Mouse (Mus musculus) neural tube, embryonic 14.5 days (tissue): ENCODE results near the gene Erf. TPM values are rescaled to one million over a fixed set of nuclear protein-coding genes. Genes with fewer than 3 reads are reported as not detected.

ENCODE experiments used
- ATAC-seq: fragments of 200-750 bp; cut with Nextera tagmentation; 2 replicates; pipeline ENCODE4 v1.8.0; 2017; ENCODE audit warnings: low read depth, mild to moderate bottlenecking, moderate TSS enrichment, moderate library complexity
- H3K27ac ChIP-seq: fragments of 300-500 bp; sonication (generic); 2 replicates; pipeline ENCODE4 v1.5.1; 2014; ENCODE audit warnings: low read depth, mild to moderate bottlenecking, control low read depth, low read length, moderate library complexity, mixed read lengths
- H3K27me3 ChIP-seq: fragments of 300-500 bp; sonication (generic); 2 replicates; pipeline ENCODE4 v1.6.1; 2014; ENCODE audit warnings: low read length; ENCODE audit not compliant: control insufficient read depth, insufficient read depth
- H3K36me3 ChIP-seq: fragments of 300-500 bp; sonication (generic); 2 replicates; pipeline ENCODE4 v1.6.1; 2014; ENCODE audit warnings: low read length, mixed read lengths; ENCODE audit not compliant: control insufficient read depth, insufficient read depth
- H3K4me1 ChIP-seq: fragments of 300-500 bp; sonication (generic); 2 replicates; pipeline ENCODE4 v1.6.1; 2014; ENCODE audit warnings: low read length; ENCODE audit not compliant: control insufficient read depth, insufficient read depth
- H3K4me2 ChIP-seq: fragments of 300-500 bp; sonication (generic); 2 replicates; pipeline ENCODE4 v1.6.1; 2014; ENCODE audit warnings: mild to moderate bottlenecking, low read depth, low read length, control low read depth
- H3K4me3 ChIP-seq: fragments of 300-500 bp; sonication (generic); 2 replicates; pipeline ENCODE4 v1.5.1; 2014; ENCODE audit warnings: low read depth, low read length, control low read depth, mixed read lengths
- H3K9ac ChIP-seq: fragments of 300-500 bp; sonication (generic); replicated peaks from 2 replicates; pipeline ENCODE4 v1.6.1; 2014; ENCODE audit warnings: low read depth, mild to moderate bottlenecking, control low read depth, low read length, mixed read lengths
- H3K9me3 ChIP-seq: fragments of 300-500 bp; sonication (generic); 2 replicates; pipeline ENCODE4 v1.6.1; 2016; ENCODE audit warnings: low read length; ENCODE audit not compliant: control insufficient read depth
- whole genome bisulfite sequencing: fragments of 180-500 bp; shearing (Covaris S2); extraction: QIAGEN DNeasy Blood & Tissue Kit; methylation state at CpG from one replicate; pipeline ENCODE4 v1.1.7; 2014; 5-methylcytosine and 5-hydroxymethylcytosine counted together
- polyA plus RNA-seq: library from polyadenylated mRNA; unstranded; fragments of >200 nt; fragmentation: Nextera tagmentation; extraction: Ambion mirVana; gene quantifications from 2 replicates; pipeline ENCODE4 v1.2.1, GENCODE M21; 2014

The Erf gene
- polyA plus RNA-seq, 1 experiment from 2014 or later = 4.5 TPM

- H3K9me3 ChIP-seq = no peaks in the 10 kb centered on the region
- H3K36me3 ChIP-seq = peaks cover 27% of the 10 kb centered on the region
- WGBS = under 1% methylated on average over 28 of the region's 36 CpGs
- peak overlapping the region; percentile 98 for H3K27ac ChIP-seq
- peak overlapping the region; percentile 90 for H3K4me2 ChIP-seq
- peak overlapping the region; percentile 76 for H3K9ac ChIP-seq
- H3K4me1 ChIP-seq = peaks cover 48% of the 10 kb centered on the region
- peak overlapping the region; percentile 76 for H3K4me3 ChIP-seq
- H3K27me3 ChIP-seq = no peaks in the 10 kb centered on the region
- ATAC-seq = peak; percentile 1; the same call in 1 of the 2 replicates
These were observed 32.2 kb upstream of the Erf start for GRCm38 (mm10) chr7:25282731-25283211.

- no peaks in the 10 kb centered on the region for H3K27me3 ChIP-seq
- H3K4me1 ChIP-seq = peaks cover 54% of the 10 kb centered on the region
- peaks cover 19% of the 10 kb centered on the region for H3K36me3 ChIP-seq
- H3K9me3 ChIP-seq = no peaks in the 10 kb centered on the region
- H3K4me2 ChIP-seq = peak overlapping the region; percentile 90
- H3K9ac ChIP-seq = peak overlapping the region; percentile 76
- H3K4me3 ChIP-seq = peak overlapping the region; percentile 76
- under 1% methylated on average over 62 of the region's 108 CpGs for WGBS
- peak; percentile 69 for ATAC-seq
- peak overlapping the region; percentile 98 for H3K27ac ChIP-seq
These were observed 31.4 kb upstream of the Erf start for GRCm38 (mm10) chr7:25281734-25282601.

- Histone ChIP-seq H3K9ac (peak overlapping the region; percentile 76), H3K9me3 (no peaks in the 10 kb centered on the region), H3K27ac (peak overlapping the region; percentile 98), H3K4me1 (peaks cover 54% of the 10 kb centered on the region), H3K36me3 (peaks cover 14% of the 10 kb centered on the region), H3K4me2 (peak overlapping the region; percentile 90), H3K27me3 (no peaks in the 10 kb centered on the region), H3K4me3 (peak overlapping the region; percentile 76)
- ATAC-seq = no peak
- 20% methylated on average over 12 of the region's 12 CpGs for WGBS
These were observed 30.7 kb upstream of the Erf start for GRCm38 (mm10) chr7:25281166-25281733.

GRCm38 (mm10) chr7:25279861-25280791 is 29.6 kb upstream of the Erf start:
- WGBS = under 1% methylated on average over 6 of the region's 6 CpGs
- ATAC-seq = no peak; the same call in 1 of the 2 replicates
- Histone ChIP-seq H3K36me3 (peaks cover 8% of the 10 kb centered on the region), H3K27me3 (no peaks in the 10 kb centered on the region), H3K9ac (peak overlapping the region; percentile 76), H3K9me3 (no peaks in the 10 kb centered on the region), H3K4me2 (peak overlapping the region; percentile 90), H3K27ac (peak overlapping the region; percentile 98), H3K4me1 (peaks cover 57% of the 10 kb centered on the region), H3K4me3 (peak overlapping the region; percentile 76)

- peak overlapping the region; percentile 76 for H3K4me3 ChIP-seq
- peak; percentile 60 for ATAC-seq
- no peaks in the 10 kb centered on the region for H3K9me3 ChIP-seq
- H3K9ac ChIP-seq = peak overlapping the region; percentile 74
- H3K4me2 ChIP-seq = peak overlapping the region; percentile 90
- 0% methylated on average over 39 of the region's 49 CpGs for WGBS
- peaks cover 53% of the 10 kb centered on the region for H3K4me1 ChIP-seq
- peaks cover 6% of the 10 kb centered on the region; the same call in 1 of the 2 replicates for H3K36me3 ChIP-seq
- no peaks in the 10 kb centered on the region for H3K27me3 ChIP-seq
- H3K27ac ChIP-seq = peak overlapping the region; percentile 98
These were observed 28.7 kb upstream of the Erf start for GRCm38 (mm10) chr7:25279076-25279860.

- H3K4me3 ChIP-seq = peak overlapping the region; percentile 76
- H3K36me3 ChIP-seq = peaks cover 11% of the 10 kb centered on the region; the same call in 1 of the 2 replicates
- peaks cover 49% of the 10 kb centered on the region for H3K4me1 ChIP-seq
- H3K27ac ChIP-seq = peak overlapping the region; percentile 98
- H3K4me2 ChIP-seq = peak overlapping the region; percentile 90
- ATAC-seq = peak; percentile 70
- under 1% methylated on average over 48 of the region's 60 CpGs for WGBS
- H3K9me3 ChIP-seq = no peaks in the 10 kb centered on the region
- H3K27me3 ChIP-seq = no peaks in the 10 kb centered on the region
- peak overlapping the region; percentile 74 for H3K9ac ChIP-seq
These were observed 27.9 kb upstream of the Erf start for GRCm38 (mm10) chr7:25278341-25279075.

- peak overlapping the region; percentile 76 for H3K4me3 ChIP-seq
- H3K9ac ChIP-seq = peak overlapping the region; percentile 74
- H3K9me3 ChIP-seq = no peaks in the 10 kb centered on the region
- no peaks in the 10 kb centered on the region for H3K27me3 ChIP-seq
- ATAC-seq = no peak
- 19% methylated on average over 4 of the region's 4 CpGs for WGBS
- peaks cover 13% of the 10 kb centered on the region; the same call in 1 of the 2 replicates for H3K36me3 ChIP-seq
- peak overlapping the region; percentile 90 for H3K4me2 ChIP-seq
- H3K27ac ChIP-seq = peak overlapping the region; percentile 98
- H3K4me1 ChIP-seq = peaks cover 44% of the 10 kb centered on the region
These were observed 27.4 kb upstream of the Erf start for GRCm38 (mm10) chr7:25277998-25278340.
